Mouse (Mus musculus): Measurements from ENCODE around the gene Steap3.

DNA sequence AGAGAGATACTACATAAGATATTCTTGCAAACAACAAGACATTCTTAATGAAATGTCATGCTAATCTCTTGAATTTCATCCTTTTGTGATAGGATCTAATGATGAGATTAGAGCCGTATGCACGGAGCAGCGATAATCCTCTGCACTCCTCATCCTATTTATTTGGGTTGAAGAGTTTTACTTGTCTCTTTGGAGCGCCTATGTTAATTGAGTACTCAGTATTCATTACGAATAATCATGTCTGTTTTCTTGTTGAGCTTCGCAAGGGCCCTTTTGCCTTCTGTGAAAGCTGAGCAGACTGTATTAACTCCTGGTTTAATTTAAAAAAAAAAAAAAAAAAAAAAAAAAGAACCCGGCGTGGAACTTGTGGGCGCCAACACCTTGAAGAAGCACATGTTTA is 85.8 kb downstream of the Steap3 start:
- TF ChIP-seq CTCF (IDR thresholded peaks at IDR 0.05) (no peak), EP300 (IDR thresholded peaks at IDR 0.05) (no peak)
